Mouse (Mus musculus) embryonic facial prominence, embryonic 15.5 days (tissue): ENCODE results near the gene Fbln5. TPM values are rescaled to one million over a fixed set of nuclear protein-coding genes. Genes with fewer than 3 reads are reported as not detected.

Source experiments
- ATAC-seq: fragments of 200-750 bp; cut with Nextera tagmentation; 2 replicates; pipeline ENCODE4 v1.8.0; 2017; ENCODE audit warnings: low read depth, moderate TSS enrichment; ENCODE audit not compliant: insufficient number of reproducible peaks, low FRiP score, low TSS enrichment
- H3K27ac ChIP-seq: fragments of 300-500 bp; sonication (generic); replicated peaks from 2 replicates; pipeline ENCODE4 v1.5.1; 2015; ENCODE audit warnings: mild to moderate bottlenecking, inconsistent platforms
- H3K27me3 ChIP-seq: fragments of 300-500 bp; sonication (generic); 2 replicates; pipeline ENCODE4 v1.6.1; 2015; ENCODE audit warnings: inconsistent platforms
- H3K36me3 ChIP-seq: fragments of 300-500 bp; sonication (generic); 2 replicates; pipeline ENCODE4 v1.6.1; 2015; ENCODE audit warnings: mild to moderate bottlenecking, inconsistent platforms
- H3K4me1 ChIP-seq: fragments of 300-500 bp; sonication (generic); 2 replicates; pipeline ENCODE4 v1.6.1; 2015; ENCODE audit warnings: inconsistent platforms
- H3K4me2 ChIP-seq: fragments of 300-500 bp; sonication (generic); replicated peaks from 2 replicates; pipeline ENCODE4 v1.6.1; 2015; ENCODE audit warnings: mild to moderate bottlenecking, inconsistent platforms
- H3K4me3 ChIP-seq: fragments of 300-500 bp; sonication (generic); replicated peaks from 2 replicates; pipeline ENCODE4 v1.5.1; 2015; ENCODE audit warnings: mild to moderate bottlenecking, inconsistent platforms
- H3K9ac ChIP-seq: fragments of 300-500 bp; sonication (generic); 2 replicates; pipeline ENCODE4 v1.6.1; 2015; ENCODE audit warnings: inconsistent platforms
- H3K9me3 ChIP-seq: fragments of 300-500 bp; sonication (generic); replicated peaks from 2 replicates; pipeline ENCODE4 v1.6.1; 2016; ENCODE audit warnings: inconsistent platforms
- WGBS: fragments of 180-500 bp; shearing (Covaris S2); methylation state at CpG from one replicate; pipeline ENCODE4 v1.1.7; 2015; 5-methylcytosine and 5-hydroxymethylcytosine counted together
- polyA plus RNA-seq: library from polyadenylated mRNA; unstranded; fragments of >200 nt; fragmentation: Nextera tagmentation; extraction: Ambion mirVana; gene quantifications from 2 replicates; pipeline ENCODE4 v1.2.1, GENCODE M21; 2015

Fbln5 gene
- polyA plus RNA-seq, 1 experiment from 2014 or later = 160 TPM

GRCm38 (mm10) chr12:101810515-101810914 lies 8.3 kb downstream of the Fbln5 start:
- Histone ChIP-seq H3K27me3 (no peaks in the 10 kb centered on the region), H3K36me3 (no peaks in the 10 kb centered on the region), H3K4me2 (no peak overlapping the region), H3K9ac (no peak overlapping the region), H3K4me3 (no peak overlapping the region), H3K9me3 (no peaks in the 10 kb centered on the region), H3K4me1 (no peaks in the 10 kb centered on the region), H3K27ac (no peak overlapping the region)
- ATAC-seq = no peak
- WGBS = 56% methylated on average over 2 of the region's 2 CpGs

DNA sequence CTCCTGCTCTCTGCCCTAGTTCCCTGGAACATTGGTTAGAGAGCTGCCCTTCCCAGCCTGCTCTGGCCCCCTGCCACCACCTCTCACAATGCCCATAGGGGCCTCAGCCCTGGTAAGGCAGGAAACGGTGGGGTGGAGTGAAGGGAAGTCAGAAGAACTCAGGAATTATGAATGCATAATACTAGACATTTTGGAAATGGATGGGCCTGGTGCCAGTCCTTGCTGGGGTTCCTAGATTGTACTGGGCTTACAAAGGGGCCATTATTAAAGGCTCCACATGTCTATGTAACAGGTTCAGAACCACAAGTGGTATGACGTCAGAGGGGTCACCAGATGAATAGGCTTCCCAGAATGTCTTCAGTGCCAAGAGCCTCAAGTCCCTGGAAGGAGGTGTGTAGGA lies 11.5 kb downstream of the Fbln5 start:
- no peaks in the 10 kb centered on the region for H3K9me3 ChIP-seq
- no peak overlapping the region for H3K4me3 ChIP-seq
- 59% methylated on average over 2 of the region's 2 CpGs for WGBS
- H3K36me3 ChIP-seq = no peaks in the 10 kb centered on the region
- no peak overlapping the region for H3K4me2 ChIP-seq
- no peak overlapping the region for H3K27ac ChIP-seq
- ATAC-seq = 0 out of 2 replicates have a peak, but pooled peaks have one; percentile 26
- no peaks in the 10 kb centered on the region for H3K27me3 ChIP-seq
- H3K9ac ChIP-seq = no peak overlapping the region
- H3K4me1 ChIP-seq = no peaks in the 10 kb centered on the region

GRCm38 (mm10) chr12:101802445-101802844 lies 16.4 kb downstream of the Fbln5 start:
- no peak overlapping the region for H3K4me2 ChIP-seq
- H3K9me3 ChIP-seq = no peaks in the 10 kb centered on the region
- H3K27me3 ChIP-seq = no peaks in the 10 kb centered on the region
- WGBS = 81% methylated on average over 3 of the region's 3 CpGs
- no peak for ATAC-seq
- H3K36me3 ChIP-seq = no peaks in the 10 kb centered on the region
- H3K4me3 ChIP-seq = no peak overlapping the region
- H3K9ac ChIP-seq = no peak overlapping the region
- H3K4me1 ChIP-seq = peaks cover 4% of the 10 kb centered on the region; the same call in 1 of the 2 replicates
- no peak overlapping the region for H3K27ac ChIP-seq

DNA sequence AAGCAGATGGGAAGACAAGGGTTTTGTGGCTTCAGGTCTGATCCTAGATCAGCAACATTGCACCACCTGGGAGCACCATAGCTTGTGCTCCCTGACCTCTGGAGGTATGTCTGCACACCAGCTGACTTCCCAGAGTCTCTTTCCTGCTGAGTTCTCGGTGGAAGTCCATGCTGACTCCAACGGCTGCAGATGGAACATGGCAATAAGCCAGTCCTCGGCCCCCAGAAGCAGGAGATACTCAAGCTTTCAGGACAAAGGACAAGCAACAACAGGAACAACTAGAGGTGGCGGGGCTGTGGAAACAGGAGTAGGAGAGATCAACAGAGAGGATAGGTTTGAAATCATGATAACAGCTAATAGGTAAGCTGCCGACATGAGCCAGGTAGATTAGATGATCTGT lies 17.1 kb downstream of the Fbln5 start:
- Histone ChIP-seq H3K4me3 (no peak overlapping the region), H3K27ac (no peak overlapping the region), H3K9ac (no peak overlapping the region), H3K4me1 (peaks cover 4% of the 10 kb centered on the region; the same call in 1 of the 2 replicates), H3K27me3 (no peaks in the 10 kb centered on the region), H3K36me3 (no peaks in the 10 kb centered on the region), H3K4me2 (no peak overlapping the region), H3K9me3 (no peaks in the 10 kb centered on the region)
- WGBS = 73% methylated on average over 5 of the region's 5 CpGs
- no peak for ATAC-seq

DNA sequence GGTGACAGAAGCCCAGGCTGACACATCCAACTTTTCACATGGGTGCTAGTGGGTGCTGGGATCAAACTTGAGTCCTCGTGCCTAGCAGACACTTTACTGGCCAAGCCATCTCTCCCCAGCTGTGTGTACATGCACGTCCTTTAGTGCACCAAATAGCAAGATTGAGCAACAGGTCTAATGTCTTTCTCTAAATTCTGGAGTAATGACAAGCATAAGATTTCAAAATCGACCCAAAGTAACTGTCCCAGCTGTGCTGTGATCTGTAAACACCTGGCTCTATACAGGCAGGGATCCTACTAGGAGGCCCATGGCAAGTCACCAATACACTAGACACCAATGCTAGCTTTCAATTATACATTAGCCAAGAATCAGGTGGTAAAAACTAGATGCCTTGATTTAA lies 17.8 kb downstream of the Fbln5 start:
- Histone ChIP-seq H3K4me1 (peaks cover 4% of the 10 kb centered on the region; the same call in 1 of the 2 replicates), H3K9me3 (no peaks in the 10 kb centered on the region), H3K36me3 (no peaks in the 10 kb centered on the region), H3K4me2 (no peak overlapping the region), H3K9ac (no peak overlapping the region), H3K27me3 (no peaks in the 10 kb centered on the region), H3K4me3 (no peak overlapping the region), H3K27ac (no peak overlapping the region)
- no peak for ATAC-seq
- 79% methylated on average over 3 of the region's 3 CpGs for WGBS

DNA sequence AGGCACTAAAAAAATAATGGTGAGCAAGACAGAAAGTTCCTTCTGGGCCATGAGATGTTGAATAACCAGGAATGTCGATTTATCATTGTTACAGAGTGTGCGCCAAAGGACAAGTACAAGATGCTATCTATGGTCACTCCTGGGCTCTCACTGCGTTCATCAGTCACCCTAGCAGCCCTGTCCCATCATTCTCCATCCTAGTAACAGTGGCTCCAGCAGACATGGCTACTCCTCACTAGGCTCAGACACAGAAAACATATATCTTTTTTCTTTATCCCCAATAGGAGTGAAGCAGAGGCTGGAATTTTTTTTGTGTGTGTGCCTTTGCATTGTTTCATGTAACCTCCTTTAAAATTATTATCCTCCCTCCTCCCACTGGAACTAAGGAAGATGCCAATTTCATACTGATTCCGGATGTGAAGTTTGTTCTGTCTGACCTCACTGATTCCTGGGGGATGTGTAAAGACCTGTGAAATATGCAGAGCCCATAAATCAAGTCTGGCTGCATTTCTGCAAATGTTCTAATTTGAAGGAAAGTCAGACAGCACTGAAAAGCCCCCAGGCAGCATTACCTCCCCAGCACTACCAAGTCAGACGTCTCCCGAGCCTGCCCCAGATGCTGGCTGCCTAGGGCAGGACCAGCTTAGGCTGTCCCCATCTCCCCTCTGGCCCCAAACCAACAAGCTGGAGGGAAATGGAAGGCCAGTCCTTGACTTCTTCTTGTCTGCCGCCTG lies 20.5 kb downstream of the Fbln5 start:
- no peak overlapping the region for H3K9ac ChIP-seq
- no peaks in the 10 kb centered on the region for H3K9me3 ChIP-seq
- H3K4me3 ChIP-seq = no peak overlapping the region
- no peaks in the 10 kb centered on the region for H3K27me3 ChIP-seq
- H3K27ac ChIP-seq = peak overlapping the region; percentile 55
- no peak for ATAC-seq
- whole genome bisulfite sequencing = 48% methylated on average over 7 of the region's 7 CpGs
- H3K4me2 ChIP-seq = no peak overlapping the region
- no peaks in the 10 kb centered on the region for H3K36me3 ChIP-seq
- H3K4me1 ChIP-seq = peaks cover 4% of the 10 kb centered on the region; the same call in 1 of the 2 replicates

DNA sequence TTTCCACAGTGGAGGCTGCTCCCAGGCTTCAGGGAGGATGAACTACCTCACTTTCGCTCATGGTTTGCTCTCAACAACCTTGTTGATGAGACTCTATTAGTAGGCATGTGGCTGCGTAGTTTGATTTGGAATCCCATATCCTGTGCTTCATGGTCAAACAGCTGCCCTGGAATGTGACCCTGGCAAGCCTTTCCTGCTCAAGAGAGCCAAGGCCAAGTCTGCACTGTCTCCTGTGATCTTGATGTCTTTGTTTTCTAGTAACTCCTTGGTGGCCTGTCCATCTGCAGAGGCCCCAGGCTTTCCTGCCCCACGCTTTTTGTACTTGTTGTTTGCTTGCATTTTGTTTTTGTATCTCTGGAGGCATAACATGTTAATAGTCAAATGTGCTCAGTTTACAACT lies 24.4 kb downstream of the Fbln5 start:
- Histone ChIP-seq H3K9ac (no peak overlapping the region), H3K36me3 (no peaks in the 10 kb centered on the region), H3K27ac (no peak overlapping the region), H3K9me3 (no peaks in the 10 kb centered on the region), H3K4me2 (no peak overlapping the region), H3K4me3 (no peak overlapping the region), H3K27me3 (no peaks in the 10 kb centered on the region), H3K4me1 (peaks cover 4% of the 10 kb centered on the region; the same call in 1 of the 2 replicates)
- ATAC-seq = no peak
- WGBS = 78% methylated on average over 3 of the region's 3 CpGs

GRCm38 (mm10) chr12:101793221-101793621 lies 25.6 kb downstream of the Fbln5 start:
- no peak overlapping the region for H3K9ac ChIP-seq
- no peaks in the 10 kb centered on the region for H3K4me1 ChIP-seq
- H3K4me3 ChIP-seq = no peak overlapping the region
- 90% methylated on average over 5 of the region's 5 CpGs for WGBS
- no peak overlapping the region for H3K4me2 ChIP-seq
- no peak for ATAC-seq
- no peaks in the 10 kb centered on the region for H3K36me3 ChIP-seq
- H3K27me3 ChIP-seq = no peaks in the 10 kb centered on the region
- H3K27ac ChIP-seq = no peak overlapping the region
- H3K9me3 ChIP-seq = no peaks in the 10 kb centered on the region

DNA sequence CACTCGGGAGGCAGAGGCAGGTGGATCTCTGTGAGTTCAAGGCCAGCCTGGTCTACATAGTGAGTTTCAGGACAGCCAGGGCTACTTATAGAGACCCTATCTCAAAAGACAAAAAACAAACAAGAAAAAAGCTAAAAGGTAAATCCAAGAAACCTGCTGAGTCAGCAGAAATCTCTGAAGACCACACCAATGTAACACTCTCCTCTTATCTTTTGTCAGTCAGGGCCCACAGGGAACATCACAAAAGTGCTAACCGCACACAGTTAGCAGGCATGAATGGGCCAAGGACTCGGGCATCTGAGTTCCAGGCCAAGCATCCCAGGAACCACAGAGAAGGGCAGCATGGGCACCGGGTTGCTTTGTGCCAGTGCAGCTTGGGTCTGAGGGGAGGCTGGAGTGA lies 26.2 kb downstream of the Fbln5 start:
- WGBS = 90% methylated on average over 4 of the region's 4 CpGs
- H3K9me3 ChIP-seq = no peaks in the 10 kb centered on the region
- H3K36me3 ChIP-seq = no peaks in the 10 kb centered on the region
- H3K9ac ChIP-seq = no peak overlapping the region
- H3K4me1 ChIP-seq = no peaks in the 10 kb centered on the region
- no peak for ATAC-seq
- no peak overlapping the region for H3K4me3 ChIP-seq
- no peak overlapping the region for H3K27ac ChIP-seq
- no peak overlapping the region for H3K4me2 ChIP-seq
- H3K27me3 ChIP-seq = no peaks in the 10 kb centered on the region

GRCm38 (mm10) chr12:101789767-101790166 lies 29.1 kb downstream of the Fbln5 start:
- no peaks in the 10 kb centered on the region for H3K27me3 ChIP-seq
- peaks cover 9% of the 10 kb centered on the region for H3K36me3 ChIP-seq
- no peak overlapping the region for H3K4me2 ChIP-seq
- no peak for ATAC-seq
- no peaks in the 10 kb centered on the region for H3K9me3 ChIP-seq
- WGBS = 83% methylated on average over 3 of the region's 3 CpGs
- H3K4me3 ChIP-seq = no peak overlapping the region
- H3K9ac ChIP-seq = no peak overlapping the region
- H3K27ac ChIP-seq = 0 out of 2 replicates have a peak overlapping the region, but pooled peaks have one; percentile 58
- no peaks in the 10 kb centered on the region for H3K4me1 ChIP-seq

DNA sequence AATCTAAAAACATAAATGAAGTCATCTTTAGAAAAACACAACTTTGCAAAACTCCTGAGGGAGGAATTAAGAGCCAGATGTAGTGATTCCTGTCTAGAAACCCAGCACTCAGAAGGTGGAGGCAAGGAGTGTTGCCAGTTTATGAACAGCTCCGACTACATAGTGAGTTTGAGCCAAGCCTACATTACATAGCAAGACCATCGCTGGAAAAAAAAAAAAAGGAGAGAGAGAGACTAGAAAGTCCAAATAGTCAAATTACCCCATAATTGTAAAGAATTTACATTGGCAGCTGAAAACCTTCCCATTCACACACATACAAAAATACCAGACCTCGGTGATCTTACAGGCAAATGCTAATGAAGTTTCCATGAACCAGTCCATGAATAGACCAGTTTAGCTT lies 29.6 kb downstream of the Fbln5 start:
- 53% methylated on average over 3 of the region's 3 CpGs for WGBS
- Histone ChIP-seq H3K27ac (no peak overlapping the region), H3K9ac (no peak overlapping the region), H3K4me3 (no peak overlapping the region), H3K4me2 (no peak overlapping the region), H3K36me3 (peaks cover 9% of the 10 kb centered on the region), H3K9me3 (no peaks in the 10 kb centered on the region), H3K27me3 (no peaks in the 10 kb centered on the region), H3K4me1 (no peaks in the 10 kb centered on the region)
- ATAC-seq = no peak; the same call in 1 of the 2 replicates

- Histone ChIP-seq H3K27me3 (no peaks in the 10 kb centered on the region), H3K9me3 (no peaks in the 10 kb centered on the region), H3K27ac (no peak overlapping the region), H3K9ac (no peak overlapping the region), H3K4me2 (no peak overlapping the region), H3K4me3 (no peak overlapping the region), H3K4me1 (peaks cover 3% of the 10 kb centered on the region; the same call in 1 of the 2 replicates), H3K36me3 (peaks cover 9% of the 10 kb centered on the region)
- no peak for ATAC-seq
- 47% methylated on average over 2 of the region's 2 CpGs for WGBS
Measured at GRCm38 (mm10) chr12:101782787-101783186, 36.1 kb downstream of the Fbln5 start.
